Mouse (Mus musculus) G1E (cell line): ENCODE results near the gene Rpp25l.

Experiments used
- CTCF ChIP-seq: IDR thresholded peaks from 2 replicates; pipeline ENCODE4 v1.5.1; 2012; ENCODE audit warnings: low read depth, low read length, inconsistent platforms, mixed read lengths
- GATA1 ChIP-seq: IDR thresholded peaks from 2 replicates; pipeline ENCODE4 v1.6.1; 2012; ENCODE audit warnings: borderline replicate concordance, low read length, inconsistent platforms, mixed read lengths
- GATA2 ChIP-seq: IDR thresholded peaks from 2 replicates; pipeline ENCODE4 v1.6.1; 2012; ENCODE audit warnings: low read depth, low read length, inconsistent platforms, borderline replicate concordance
- POLR2AphosphoS5 ChIP-seq: IDR thresholded peaks from 2 replicates; pipeline ENCODE4 v1.6.1; 2012; ENCODE audit warnings: low read depth, low read length, inconsistent platforms; ENCODE audit not compliant: insufficient replicate concordance
- TAL1 ChIP-seq: conservative IDR thresholded peaks from 2 replicates; pipeline ENCODE4 v1.6.1; 2012; ENCODE audit warnings: low read depth, low read length, inconsistent platforms, mixed read lengths

GRCm38 (mm10) chr4:41672522-41672963 lies 40.8 kb downstream of the Rpp25l start:
- no peak for TF ChIP-seq GATA1
- TF ChIP-seq CTCF, result no peak
- no peak for TF ChIP-seq TAL1
- no peak for TF ChIP-seq POLR2AphosphoS5
- TF ChIP-seq GATA2, result no peak
